Mouse (Mus musculus): Measurements from ENCODE around the gene Usp37. TPM values are rescaled to one million over a fixed set of nuclear protein-coding genes. Genes with fewer than 3 reads are reported as not detected.

The Usp37 gene
- polyA plus RNA-seq, 1 experiment from 2014 or later = 29.1 TPM

DNA sequence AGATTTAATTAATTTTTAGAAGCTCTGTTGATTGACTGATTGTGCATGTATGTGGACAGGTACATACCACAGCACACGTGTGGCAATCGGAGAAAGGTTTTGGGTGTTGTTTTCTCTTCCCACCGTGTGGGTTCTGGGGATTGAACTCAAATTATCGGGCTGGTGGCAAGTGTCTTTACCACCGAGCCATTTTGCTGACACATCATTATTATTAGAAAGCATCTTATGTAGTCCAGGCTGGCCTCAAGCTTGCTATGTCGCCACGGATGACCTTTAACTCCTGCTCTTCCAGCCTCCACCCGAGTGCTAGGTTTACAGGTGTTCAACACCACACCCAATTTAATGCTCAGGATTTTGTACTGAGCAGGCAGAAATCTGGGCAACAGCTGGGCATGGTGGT lies 131.4 kb downstream of the Usp37 start:
- Histone ChIP-seq H3K4me2 (ENCODE audit: low read depth, low read length) (no peak overlapping the region), H3K36me3 (ENCODE audit: control insufficient read depth, insufficient read depth, low read length) (no peaks in the 10 kb centered on the region), H3K27ac (replicated peaks; ENCODE audit: low read depth, low read length) (no peak overlapping the region), H3K27me3 (replicated peaks; ENCODE audit: control insufficient read depth, insufficient read depth, low read length) (no peaks in the 10 kb centered on the region), H3K4me3 (ENCODE audit: low read depth, low read length) (no peak overlapping the region), H3K9ac (ENCODE audit: low read depth, low read length) (no peak overlapping the region), H3K4me1 (ENCODE audit: control insufficient read depth, insufficient read depth, low read length) (no peaks in the 10 kb centered on the region), H3K9me3 (ENCODE audit: control insufficient read depth, low read length) (no peaks in the 10 kb centered on the region)
- no peak for ATAC-seq (ENCODE audit: low read depth)
- no peak for DNase-seq (ENCODE audit: low spot score)
- 75% methylated on average over 8 of the region's 8 CpGs for WGBS

DNA sequence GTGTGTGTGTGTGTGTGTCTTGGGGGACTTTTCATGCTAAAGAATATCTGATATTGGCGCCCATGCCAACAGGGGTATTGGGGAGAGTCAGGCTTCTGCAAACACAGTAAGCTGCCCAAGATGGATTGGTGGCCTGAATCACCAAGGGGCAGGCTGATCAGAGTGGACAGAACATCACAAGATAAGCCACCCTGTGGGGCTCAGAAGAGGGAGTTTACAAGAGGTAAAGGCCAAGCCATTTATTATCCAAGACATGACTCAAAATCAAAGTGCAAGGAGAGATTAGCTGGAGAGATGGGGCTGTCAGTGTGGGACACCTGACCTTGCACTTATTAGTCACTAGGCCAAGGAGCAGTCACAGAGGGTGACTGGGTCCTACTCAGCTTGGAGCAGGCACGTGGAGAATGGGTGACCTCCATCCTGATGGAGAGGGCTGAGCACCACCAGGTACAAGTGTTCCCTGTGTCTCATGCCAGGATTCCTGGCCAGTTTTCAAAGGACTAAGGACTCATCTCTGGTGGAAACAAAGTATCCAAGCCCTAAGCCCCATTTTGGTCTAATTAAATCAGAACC lies 132.2 kb downstream of the Usp37 start:
- H3K4me1 ChIP-seq (ENCODE audit: control insufficient read depth, insufficient read depth, low read length) = no peaks in the 10 kb centered on the region
- no peak overlapping the region for H3K4me3 ChIP-seq (ENCODE audit: low read depth, low read length)
- no peak overlapping the region for H3K27ac ChIP-seq (replicated peaks; ENCODE audit: low read depth, low read length)
- 57% methylated on average over 2 of the region's 2 CpGs for WGBS
- ATAC-seq (ENCODE audit: low read depth) = no peak
- H3K27me3 ChIP-seq (replicated peaks; ENCODE audit: control insufficient read depth, insufficient read depth, low read length) = no peaks in the 10 kb centered on the region
- no peak overlapping the region for H3K9ac ChIP-seq (ENCODE audit: low read depth, low read length)
- H3K36me3 ChIP-seq (ENCODE audit: control insufficient read depth, insufficient read depth, low read length) = no peaks in the 10 kb centered on the region
- H3K4me2 ChIP-seq (ENCODE audit: low read depth, low read length) = no peak overlapping the region
- no peaks in the 10 kb centered on the region for H3K9me3 ChIP-seq (ENCODE audit: control insufficient read depth, low read length)
- no peak for DNase-seq (ENCODE audit: low spot score)

DNA sequence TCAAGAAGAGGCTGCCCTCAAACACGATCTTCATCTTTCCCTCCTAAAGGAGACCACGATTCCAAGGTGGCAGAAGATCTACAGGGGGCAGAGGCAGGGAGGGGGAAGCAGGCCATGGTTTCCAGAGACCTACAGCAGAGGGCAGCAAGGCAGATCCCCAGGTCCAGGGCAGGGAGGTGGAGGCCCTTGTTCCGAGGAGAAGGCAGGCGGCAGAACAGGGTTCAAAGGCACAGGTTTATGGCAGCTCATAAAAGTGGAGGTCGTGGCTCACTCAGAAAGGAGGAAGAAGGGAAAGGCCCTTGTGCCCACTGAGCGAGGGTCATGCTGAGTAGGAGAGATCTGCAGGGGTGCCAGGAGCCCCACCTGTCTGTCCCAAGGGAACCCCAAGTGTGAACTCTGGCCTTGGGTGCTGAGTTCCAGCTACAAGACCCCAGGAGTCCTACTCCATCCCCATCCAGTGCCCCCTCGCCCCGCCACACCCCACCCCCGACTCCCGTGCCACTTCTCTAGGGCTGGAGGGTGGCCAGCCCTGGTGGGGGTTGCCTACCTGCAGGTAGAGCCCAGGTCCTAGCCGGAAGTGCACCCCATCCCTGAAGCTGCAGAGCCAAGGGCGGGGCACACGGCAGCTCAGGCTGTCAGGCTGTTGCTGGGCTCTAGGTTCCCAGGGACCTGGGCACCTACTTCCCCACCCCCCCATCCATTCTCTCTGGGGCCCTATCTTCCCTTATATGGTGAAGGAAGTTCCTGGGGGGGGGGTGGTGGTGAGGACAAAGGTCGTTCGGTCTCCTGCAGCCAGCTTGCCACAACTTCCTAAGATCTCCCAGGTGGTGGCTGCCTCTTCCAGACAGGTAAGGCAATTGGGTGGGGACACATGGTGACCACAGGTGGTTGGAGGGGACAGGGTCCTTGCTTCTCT lies 135.2 kb downstream of the Usp37 start, which contains the start of gene Vil1:
Gene Vil1 (plus strand): TSS at position 788 of the 916 bp plus-strand sequence.
- Histone ChIP-seq H3K9ac (ENCODE audit: low read depth, low read length) (no peak within 1 kb of the TSS), H3K27me3 (replicated peaks; ENCODE audit: control insufficient read depth, insufficient read depth, low read length) (no peaks in the 10 kb centered on the region), H3K4me1 (ENCODE audit: control insufficient read depth, insufficient read depth, low read length) (no peaks in the 10 kb centered on the region), H3K27ac (replicated peaks; ENCODE audit: low read depth, low read length) (no peak within 1 kb of the TSS), H3K36me3 (ENCODE audit: control insufficient read depth, insufficient read depth, low read length) (no peaks in the 10 kb centered on the region), H3K4me3 (ENCODE audit: low read depth, low read length) (no peak within 1 kb of the TSS), H3K9me3 (ENCODE audit: control insufficient read depth, low read length) (no peaks in the 10 kb centered on the region), H3K4me2 (ENCODE audit: low read depth, low read length) (no peak within 1 kb of the TSS)
- no peak for DNase-seq (ENCODE audit: low spot score)
- ATAC-seq (ENCODE audit: low read depth) = no peak
- 56% methylated on average over 15 of the region's 15 CpGs for WGBS

DNA sequence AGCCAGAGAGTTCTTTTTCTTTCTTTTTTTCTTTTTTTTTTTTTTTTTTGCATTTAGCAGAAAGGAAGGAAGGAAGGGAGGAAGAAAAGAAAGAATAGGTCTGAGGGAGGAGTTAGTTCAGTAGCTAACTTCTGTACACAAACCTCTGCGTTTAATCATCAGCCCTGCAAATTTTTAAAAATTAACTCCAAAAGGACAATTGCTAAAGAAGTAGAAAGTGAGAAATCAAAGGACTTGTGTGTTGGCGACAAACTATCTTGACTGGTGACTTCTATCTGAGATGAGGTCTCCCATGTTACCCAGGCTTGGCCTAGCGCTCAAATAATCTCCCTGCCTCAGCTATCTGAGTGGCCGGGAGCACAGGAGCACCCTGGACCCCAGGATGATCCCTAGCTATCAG lies 139.9 kb downstream of the Usp37 start:
- H3K4me3 ChIP-seq (ENCODE audit: low read depth, low read length) = no peak overlapping the region
- ATAC-seq (ENCODE audit: low read depth) (no peak), DNase-seq (ENCODE audit: low spot score) (no peak)
- WGBS = 88% methylated on average over 4 of the region's 4 CpGs
- H3K27me3 ChIP-seq (replicated peaks; ENCODE audit: control insufficient read depth, insufficient read depth, low read length) = no peaks in the 10 kb centered on the region
- no peaks in the 10 kb centered on the region for H3K4me1 ChIP-seq (ENCODE audit: control insufficient read depth, insufficient read depth, low read length)
- H3K9me3 ChIP-seq (ENCODE audit: control insufficient read depth, low read length) = no peaks in the 10 kb centered on the region
- H3K9ac ChIP-seq (ENCODE audit: low read depth, low read length) = no peak overlapping the region
- H3K27ac ChIP-seq (replicated peaks; ENCODE audit: low read depth, low read length) = no peak overlapping the region
- H3K36me3 ChIP-seq (ENCODE audit: control insufficient read depth, insufficient read depth, low read length) = no peaks in the 10 kb centered on the region
- H3K4me2 ChIP-seq (ENCODE audit: low read depth, low read length) = no peak overlapping the region

DNA sequence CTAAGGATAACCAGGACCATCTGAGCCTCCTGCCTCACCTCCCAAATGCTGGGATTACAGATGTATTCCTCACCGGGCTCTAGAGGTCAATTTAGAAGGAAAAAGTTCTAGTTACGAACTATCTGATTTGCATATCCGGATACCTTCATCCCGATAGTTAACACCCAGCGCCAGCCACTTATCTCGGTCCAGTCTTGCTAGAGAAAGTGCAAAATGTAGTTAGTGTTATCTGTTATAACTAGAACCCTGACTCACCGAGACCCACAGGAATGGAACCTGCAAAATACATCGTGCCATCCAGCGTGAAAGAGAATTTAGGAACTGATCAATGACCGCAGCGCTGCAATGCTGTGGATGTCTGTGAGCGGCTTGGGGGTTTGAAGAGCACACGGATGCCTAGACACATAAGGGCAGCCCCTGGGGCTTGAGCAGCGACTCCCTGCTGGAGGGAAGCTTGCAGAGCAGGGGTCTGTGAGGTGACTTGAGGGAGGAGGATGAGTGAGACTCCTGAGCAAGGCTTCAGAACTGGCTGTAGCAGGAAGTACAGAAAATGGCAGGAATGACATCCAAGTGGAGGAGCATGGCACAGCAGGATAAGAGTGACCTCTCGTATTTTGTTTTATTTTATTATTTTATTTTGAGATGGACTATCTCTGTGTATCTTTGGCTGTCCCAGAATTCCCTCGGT lies 142.9 kb downstream of the Usp37 start:
- Histone ChIP-seq H3K4me3 (ENCODE audit: low read depth, low read length) (no peak overlapping the region), H3K36me3 (ENCODE audit: control insufficient read depth, insufficient read depth, low read length) (no peaks in the 10 kb centered on the region), H3K27ac (replicated peaks; ENCODE audit: low read depth, low read length) (no peak overlapping the region), H3K9ac (ENCODE audit: low read depth, low read length) (no peak overlapping the region), H3K4me1 (ENCODE audit: control insufficient read depth, insufficient read depth, low read length) (no peaks in the 10 kb centered on the region; the same call in 1 of the 2 replicates), H3K4me2 (ENCODE audit: low read depth, low read length) (no peak overlapping the region), H3K9me3 (ENCODE audit: control insufficient read depth, low read length) (no peaks in the 10 kb centered on the region), H3K27me3 (replicated peaks; ENCODE audit: control insufficient read depth, insufficient read depth, low read length) (no peaks in the 10 kb centered on the region)
- no peak for ATAC-seq (ENCODE audit: low read depth)
- DNase-seq (ENCODE audit: low spot score) = no peak
- 45% methylated on average over 16 of the region's 16 CpGs for WGBS

GRCm38 (mm10) chr1:74400531-74400930 lies 143.6 kb downstream of the Usp37 start:
- Histone ChIP-seq H3K4me2 (ENCODE audit: low read depth, low read length) (no peak overlapping the region), H3K27ac (replicated peaks; ENCODE audit: low read depth, low read length) (no peak overlapping the region), H3K9me3 (ENCODE audit: control insufficient read depth, low read length) (no peaks in the 10 kb centered on the region), H3K9ac (ENCODE audit: low read depth, low read length) (no peak overlapping the region), H3K27me3 (replicated peaks; ENCODE audit: control insufficient read depth, insufficient read depth, low read length) (no peaks in the 10 kb centered on the region), H3K36me3 (ENCODE audit: control insufficient read depth, insufficient read depth, low read length) (no peaks in the 10 kb centered on the region), H3K4me1 (ENCODE audit: control insufficient read depth, insufficient read depth, low read length) (no peaks in the 10 kb centered on the region; the same call in 1 of the 2 replicates), H3K4me3 (ENCODE audit: low read depth, low read length) (no peak overlapping the region)
- DNase-seq (ENCODE audit: low spot score) = no peak
- 76% methylated on average over 3 of the region's 3 CpGs for WGBS
- ATAC-seq (ENCODE audit: low read depth) = no peak

GRCm38 (mm10) chr1:74397919-74398451 lies 146.1 kb downstream of the Usp37 start:
- H3K27ac ChIP-seq (replicated peaks; ENCODE audit: low read depth, low read length) = peak overlapping the region; percentile 75
- no peaks in the 10 kb centered on the region for H3K27me3 ChIP-seq (replicated peaks; ENCODE audit: control insufficient read depth, insufficient read depth, low read length)
- DNase-seq (ENCODE audit: low spot score) = peak; percentile 73
- H3K9ac ChIP-seq (ENCODE audit: low read depth, low read length) = peak overlapping the region; percentile 67
- no peaks in the 10 kb centered on the region for H3K9me3 ChIP-seq (ENCODE audit: control insufficient read depth, low read length)
- H3K4me3 ChIP-seq (ENCODE audit: low read depth, low read length) = peak overlapping the region; percentile 44
- peaks cover 9% of the 10 kb centered on the region; the same call in 1 of the 2 replicates for H3K4me1 ChIP-seq (ENCODE audit: control insufficient read depth, insufficient read depth, low read length)
- peaks cover 21% of the 10 kb centered on the region for H3K36me3 ChIP-seq (ENCODE audit: control insufficient read depth, insufficient read depth, low read length)
- peak; percentile 17 for ATAC-seq (ENCODE audit: low read depth)
- WGBS = 4% methylated on average over 11 of the region's 11 CpGs
- peak overlapping the region; percentile 83 for H3K4me2 ChIP-seq (ENCODE audit: low read depth, low read length)

- Histone ChIP-seq H3K27ac (replicated peaks; ENCODE audit: low read depth, low read length) (peak overlapping the region; percentile 75), H3K4me2 (ENCODE audit: low read depth, low read length) (peak overlapping the region; percentile 83), H3K36me3 (ENCODE audit: control insufficient read depth, insufficient read depth, low read length) (peaks cover 21% of the 10 kb centered on the region), H3K9ac (ENCODE audit: low read depth, low read length) (peak overlapping the region; percentile 67), H3K4me3 (ENCODE audit: low read depth, low read length) (peak overlapping the region; percentile 44), H3K4me1 (ENCODE audit: control insufficient read depth, insufficient read depth, low read length) (peaks cover 12% of the 10 kb centered on the region; the same call in 1 of the 2 replicates), H3K9me3 (ENCODE audit: control insufficient read depth, low read length) (no peaks in the 10 kb centered on the region), H3K27me3 (replicated peaks; ENCODE audit: control insufficient read depth, insufficient read depth, low read length) (no peaks in the 10 kb centered on the region)
- peak; percentile 92 for ATAC-seq (ENCODE audit: low read depth)
- under 1% methylated on average over 32 of the region's 41 CpGs for WGBS
- peak; percentile 98 for DNase-seq (ENCODE audit: low spot score)
These were observed 146.7 kb downstream of the Usp37 start for GRCm38 (mm10) chr1:74397268-74397918.
